Mouse (Mus musculus) midbrain, embryonic 11.5 days (tissue): ENCODE measurements at regions not wholly inside any gene's neighbourhood (a gene's known extent, or its start where the extent isn't known, plus 50 kb on each side); places are given as distances from the start of the nearest gene placed in this dataset.

ENCODE experiments used
- ATAC-seq: fragments of 200-750 bp; cut with Nextera tagmentation; 2 replicates; pipeline ENCODE4 v1.8.0; 2017; ENCODE audit warnings: moderate TSS enrichment, moderate library complexity; ENCODE audit not compliant: low FRiP score
- DNase-seq: peaks from one replicate; pipeline ENCODE4 v3.0.0; 2015; ENCODE audit warnings: low spot score; ENCODE audit errors: missing footprints
- H3K27ac ChIP-seq: fragments of 300-500 bp; sonication (generic); 2 replicates; pipeline ENCODE4 v1.5.1; 2014; ENCODE audit warnings: low read depth, low read length
- H3K27me3 ChIP-seq: fragments of 300-500 bp; sonication (generic); 2 replicates; pipeline ENCODE4 v1.6.1; 2014; ENCODE audit warnings: mild to moderate bottlenecking, low read length, moderate library complexity, mixed read lengths; ENCODE audit not compliant: control insufficient read depth, insufficient read depth
- H3K36me3 ChIP-seq: fragments of 300-500 bp; sonication (generic); 2 replicates; pipeline ENCODE4 v1.6.1; 2014; ENCODE audit warnings: mild to moderate bottlenecking, low read length, moderate library complexity, mixed read lengths; ENCODE audit not compliant: control insufficient read depth, insufficient read depth
- H3K4me1 ChIP-seq: fragments of 300-500 bp; sonication (generic); 2 replicates; pipeline ENCODE4 v1.6.1; 2014; ENCODE audit warnings: low read length; ENCODE audit not compliant: control insufficient read depth, insufficient read depth
- H3K4me2 ChIP-seq: fragments of 300-500 bp; sonication (generic); 2 replicates; pipeline ENCODE4 v1.6.1; 2014; ENCODE audit warnings: mild to moderate bottlenecking, moderate library complexity
- H3K4me3 ChIP-seq: fragments of 300-500 bp; sonication (generic); 2 replicates; pipeline ENCODE4 v1.5.1; 2014; ENCODE audit warnings: low read depth, low read length
- H3K9ac ChIP-seq: fragments of 300-500 bp; sonication (generic); 2 replicates; pipeline ENCODE4 v1.6.1; 2014; ENCODE audit warnings: low read length
- H3K9me3 ChIP-seq: fragments of 300-500 bp; sonication (generic); 2 replicates; pipeline ENCODE4 v1.6.1; 2016; ENCODE audit warnings: low read length; ENCODE audit not compliant: control insufficient read depth
- WGBS: fragments of 180-500 bp; shearing (Covaris S2); extraction: QIAGEN DNeasy Blood & Tissue Kit; methylation state at CpG from one replicate; pipeline ENCODE4 v1.1.7; 2014; 5-methylcytosine and 5-hydroxymethylcytosine counted together

DNA sequence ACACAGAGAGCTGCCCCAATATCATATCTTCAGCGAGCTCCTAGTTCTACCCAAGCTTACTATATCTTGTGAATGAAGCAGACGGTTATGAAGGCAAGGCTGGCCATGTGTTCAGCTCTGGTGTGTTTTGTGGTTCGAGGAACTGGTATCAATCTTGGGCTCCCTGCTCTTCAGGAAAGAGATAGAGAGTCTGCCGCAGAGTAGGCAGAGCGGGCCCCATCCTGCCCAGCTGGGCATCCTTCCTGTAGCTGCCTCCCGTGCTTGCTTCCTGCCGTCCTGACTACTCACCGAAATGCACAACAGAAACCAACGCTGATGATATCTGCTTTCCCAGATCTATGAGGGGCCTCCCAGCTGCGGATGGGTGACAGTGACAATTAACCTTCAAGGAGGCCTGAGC is 60.3 kb downstream of the Snrpe start:
- no peaks in the 10 kb centered on the region for H3K4me1 ChIP-seq
- H3K4me2 ChIP-seq: no peak overlapping the region
- H3K27ac ChIP-seq: no peak overlapping the region
- H3K27me3 ChIP-seq: no peaks in the 10 kb centered on the region
- WGBS: 88% methylated on average over 10 of the region's 10 CpGs
- no peak overlapping the region for H3K4me3 ChIP-seq
- DNase-seq: no peak
- ATAC-seq: no peak
- no peak overlapping the region for H3K9ac ChIP-seq
- H3K36me3 ChIP-seq: no peaks in the 10 kb centered on the region
- H3K9me3 ChIP-seq: no peaks in the 10 kb centered on the region; the same call in 1 of the 2 replicates

DNA sequence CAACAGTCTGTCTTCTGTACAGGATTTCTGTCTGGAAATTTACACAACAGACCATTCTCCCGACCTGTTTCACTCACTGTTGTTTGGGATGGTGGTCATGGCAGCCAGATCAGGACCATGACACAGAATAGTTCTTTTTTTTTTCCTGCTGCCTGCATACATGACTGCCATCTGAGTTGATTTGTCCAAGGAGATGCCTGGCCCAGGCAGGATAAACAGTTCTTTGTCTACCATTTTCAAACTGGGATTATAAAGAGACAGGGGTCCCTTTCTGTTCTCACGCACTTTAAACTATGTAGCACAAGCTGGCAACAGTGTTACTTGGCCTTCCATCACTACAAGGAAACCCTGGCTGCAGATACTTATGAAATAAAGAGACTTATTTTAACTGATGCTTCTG is 61.1 kb downstream of the Snrpe start:
- no peak for DNase-seq
- no peak overlapping the region for H3K4me3 ChIP-seq
- no peaks in the 10 kb centered on the region; the same call in 1 of the 2 replicates for H3K9me3 ChIP-seq
- no peaks in the 10 kb centered on the region for H3K4me1 ChIP-seq
- no peak for ATAC-seq
- no peak overlapping the region for H3K9ac ChIP-seq
- H3K27ac ChIP-seq: no peak overlapping the region
- H3K27me3 ChIP-seq: no peaks in the 10 kb centered on the region
- WGBS: 63% methylated on average over 2 of the region's 2 CpGs
- no peaks in the 10 kb centered on the region for H3K36me3 ChIP-seq
- no peak overlapping the region for H3K4me2 ChIP-seq

DNA sequence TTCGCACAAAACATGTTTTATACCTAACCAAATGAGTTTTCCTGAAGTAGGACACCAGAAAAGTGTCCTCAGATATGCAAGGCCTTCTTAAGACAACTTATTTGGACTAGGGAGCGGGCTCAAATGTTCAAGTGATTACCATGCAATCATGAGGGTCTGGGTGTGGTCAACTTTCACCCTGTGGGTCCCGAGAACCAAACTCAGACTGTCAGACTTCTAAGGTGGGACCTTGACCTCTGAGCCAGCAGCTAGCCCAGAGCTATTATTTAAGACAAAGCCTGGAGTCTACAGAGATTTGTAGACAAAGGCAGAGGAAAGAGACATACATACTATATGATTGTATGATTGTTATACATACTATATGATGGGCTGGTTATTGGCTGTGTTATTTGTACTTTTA is 62.5 kb downstream of the Snrpe start:
- Histone ChIP-seq H3K4me2 (no peak overlapping the region), H3K4me3 (no peak overlapping the region), H3K9me3 (no peaks in the 10 kb centered on the region; the same call in 1 of the 2 replicates), H3K27ac (no peak overlapping the region), H3K36me3 (no peaks in the 10 kb centered on the region), H3K4me1 (no peaks in the 10 kb centered on the region), H3K27me3 (no peaks in the 10 kb centered on the region), H3K9ac (no peak overlapping the region)
- WGBS: 82% methylated on average over 3 of the region's 3 CpGs
- ATAC-seq: no peak
- no peak for DNase-seq

DNA sequence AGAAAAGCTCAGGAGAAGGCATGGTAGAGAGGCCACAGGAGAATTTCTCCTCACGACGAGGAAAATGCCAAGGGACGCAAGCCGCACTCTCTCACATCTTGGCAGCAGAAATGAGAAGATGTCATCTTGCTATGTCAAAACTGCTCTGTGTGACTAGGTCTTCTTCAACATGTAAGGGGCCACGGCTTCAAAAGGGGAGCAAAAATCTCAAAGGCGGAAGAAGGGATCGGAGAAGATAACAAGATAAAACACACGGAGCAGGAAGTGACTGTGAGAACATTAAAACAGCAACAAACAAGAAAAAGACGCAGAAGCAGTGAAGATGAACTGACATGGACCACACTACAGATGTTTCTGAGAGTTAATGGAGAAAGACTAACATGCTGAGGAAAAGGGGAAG is 65.1 kb downstream of the Snrpe start:
- Histone ChIP-seq H3K4me3 (no peak overlapping the region), H3K36me3 (no peaks in the 10 kb centered on the region), H3K4me2 (no peak overlapping the region), H3K4me1 (no peaks in the 10 kb centered on the region), H3K27ac (no peak overlapping the region), H3K27me3 (no peaks in the 10 kb centered on the region), H3K9me3 (no peaks in the 10 kb centered on the region), H3K9ac (no peak overlapping the region)
- ATAC-seq: no peak
- WGBS: 93% methylated on average over 9 of the region's 9 CpGs
- DNase-seq: no peak

DNA sequence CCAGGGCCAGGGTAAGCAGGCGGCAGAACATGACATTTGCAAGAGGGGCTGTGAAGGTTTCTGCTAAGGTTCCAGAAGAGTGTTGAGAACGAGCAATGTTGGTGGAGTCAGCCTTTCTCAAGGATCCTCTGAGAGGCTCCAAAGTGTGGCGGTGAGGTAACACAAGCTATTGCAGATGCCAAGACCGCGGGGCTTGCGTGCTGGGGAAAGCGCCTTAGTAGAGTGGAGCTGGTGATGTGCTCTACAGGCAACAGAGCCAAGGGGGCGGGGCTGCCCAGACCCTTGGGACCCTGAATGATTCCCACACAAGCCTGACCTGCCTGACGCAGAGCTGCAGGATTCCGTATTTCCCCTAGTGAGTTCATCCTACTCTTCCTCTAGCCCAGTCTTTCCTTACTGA is 66.3 kb downstream of the Snrpe start:
- Histone ChIP-seq H3K27ac (no peak overlapping the region), H3K4me1 (no peaks in the 10 kb centered on the region), H3K36me3 (no peaks in the 10 kb centered on the region), H3K4me2 (no peak overlapping the region), H3K9ac (no peak overlapping the region), H3K27me3 (no peaks in the 10 kb centered on the region), H3K9me3 (no peaks in the 10 kb centered on the region), H3K4me3 (no peak overlapping the region)
- ATAC-seq: no peak
- no peak for DNase-seq
- WGBS: 84% methylated on average over 10 of the region's 10 CpGs

DNA sequence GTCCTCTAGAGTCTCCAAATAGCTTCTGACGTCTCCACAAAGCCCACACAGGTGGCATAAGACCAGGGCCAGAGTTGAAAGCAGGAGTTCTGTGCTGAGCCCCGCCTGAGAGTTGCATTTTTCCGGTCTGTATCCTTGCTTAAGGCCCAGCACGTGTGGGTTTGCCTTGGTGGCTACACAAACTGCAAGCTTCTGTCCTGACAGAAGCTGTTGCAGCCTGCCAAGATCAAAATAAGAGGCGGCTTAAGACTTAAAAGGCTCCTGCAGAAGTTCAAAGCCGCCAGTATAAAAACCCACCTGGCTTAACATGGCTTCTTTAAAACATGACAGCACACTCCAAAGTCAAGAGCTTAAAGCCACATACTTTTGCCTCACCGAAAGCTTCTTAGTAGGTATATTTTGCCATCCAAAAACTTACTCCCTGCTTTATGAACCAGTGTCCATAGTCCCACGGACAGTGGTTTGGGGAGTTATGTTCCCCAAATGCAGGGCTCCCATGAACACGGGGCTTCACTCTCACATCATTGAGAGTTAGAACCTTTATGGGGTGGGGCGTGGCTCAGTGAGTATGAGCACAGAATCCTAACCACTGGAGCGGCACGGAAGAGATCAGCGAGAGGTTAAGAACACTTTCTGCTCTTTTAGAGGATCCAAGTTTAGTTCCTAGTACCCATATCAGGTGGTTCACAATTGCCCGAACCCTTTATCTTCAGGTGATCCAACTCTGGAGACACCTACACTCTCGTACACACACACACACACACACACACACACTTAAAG is 67.9 kb downstream of the Snrpe start:
- Histone ChIP-seq H3K27ac (no peak overlapping the region), H3K9ac (no peak overlapping the region), H3K9me3 (no peaks in the 10 kb centered on the region), H3K27me3 (no peaks in the 10 kb centered on the region), H3K4me2 (no peak overlapping the region), H3K4me3 (no peak overlapping the region), H3K4me1 (no peaks in the 10 kb centered on the region), H3K36me3 (no peaks in the 10 kb centered on the region)
- WGBS: 80% methylated on average over 15 of the region's 15 CpGs
- ATAC-seq: no peak
- DNase-seq: no peak

DNA sequence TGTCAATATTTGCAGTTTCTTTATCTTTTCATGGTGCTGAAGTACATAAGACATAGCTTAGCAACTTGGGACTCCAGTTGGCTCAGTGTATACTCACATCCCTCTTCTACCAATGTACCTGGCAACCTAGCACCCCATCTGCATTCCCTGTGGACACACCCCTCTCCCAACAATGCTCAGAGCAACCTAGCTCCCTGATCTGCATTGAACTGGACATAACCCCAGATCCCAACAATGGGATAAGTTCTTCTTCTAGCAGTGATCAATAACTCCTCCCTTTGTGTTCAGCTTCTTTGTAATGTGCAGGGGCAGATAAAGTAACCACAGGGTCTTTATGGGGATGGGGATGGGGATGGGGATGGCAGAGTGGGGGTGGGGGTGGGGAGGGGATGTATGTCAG is 79.4 kb downstream of the Snrpe start:
- Histone ChIP-seq H3K27me3 (no peaks in the 10 kb centered on the region), H3K9ac (no peak overlapping the region), H3K36me3 (no peaks in the 10 kb centered on the region), H3K4me2 (no peak overlapping the region), H3K4me1 (no peaks in the 10 kb centered on the region), H3K27ac (no peak overlapping the region), H3K4me3 (no peak overlapping the region), H3K9me3 (no peaks in the 10 kb centered on the region; the same call in 1 of the 2 replicates)
- ATAC-seq (no peak), DNase-seq (no peak)

DNA sequence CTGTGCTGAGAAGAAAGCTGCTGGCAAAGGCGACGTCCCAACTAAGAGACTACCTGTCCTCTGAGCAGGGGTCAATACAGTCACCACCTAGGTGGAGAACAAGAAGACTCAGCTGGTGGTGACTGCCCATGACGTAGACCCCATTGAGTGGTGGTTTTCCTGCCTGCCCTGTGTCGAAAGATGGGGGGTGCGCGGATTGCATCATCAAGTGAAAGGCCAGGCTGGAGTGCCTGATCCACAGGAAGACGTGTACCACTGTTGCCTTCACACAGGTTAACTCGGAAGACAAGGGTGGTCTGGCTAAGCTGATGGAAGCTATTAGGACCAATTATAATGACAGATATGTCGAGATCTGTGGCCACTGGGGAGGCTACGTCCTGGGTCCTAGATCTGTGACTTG is 80.3 kb downstream of the Snrpe start:
- no peak overlapping the region for H3K4me3 ChIP-seq
- ATAC-seq (no peak), DNase-seq (no peak)
- H3K4me2 ChIP-seq: no peak overlapping the region
- no peaks in the 10 kb centered on the region for H3K4me1 ChIP-seq
- H3K27ac ChIP-seq: no peak overlapping the region
- H3K27me3 ChIP-seq: no peaks in the 10 kb centered on the region
- no peaks in the 10 kb centered on the region for H3K36me3 ChIP-seq
- H3K9me3 ChIP-seq: no peaks in the 10 kb centered on the region; the same call in 1 of the 2 replicates
- H3K9ac ChIP-seq: no peak overlapping the region
- 92% methylated on average over 10 of the region's 10 CpGs for WGBS

DNA sequence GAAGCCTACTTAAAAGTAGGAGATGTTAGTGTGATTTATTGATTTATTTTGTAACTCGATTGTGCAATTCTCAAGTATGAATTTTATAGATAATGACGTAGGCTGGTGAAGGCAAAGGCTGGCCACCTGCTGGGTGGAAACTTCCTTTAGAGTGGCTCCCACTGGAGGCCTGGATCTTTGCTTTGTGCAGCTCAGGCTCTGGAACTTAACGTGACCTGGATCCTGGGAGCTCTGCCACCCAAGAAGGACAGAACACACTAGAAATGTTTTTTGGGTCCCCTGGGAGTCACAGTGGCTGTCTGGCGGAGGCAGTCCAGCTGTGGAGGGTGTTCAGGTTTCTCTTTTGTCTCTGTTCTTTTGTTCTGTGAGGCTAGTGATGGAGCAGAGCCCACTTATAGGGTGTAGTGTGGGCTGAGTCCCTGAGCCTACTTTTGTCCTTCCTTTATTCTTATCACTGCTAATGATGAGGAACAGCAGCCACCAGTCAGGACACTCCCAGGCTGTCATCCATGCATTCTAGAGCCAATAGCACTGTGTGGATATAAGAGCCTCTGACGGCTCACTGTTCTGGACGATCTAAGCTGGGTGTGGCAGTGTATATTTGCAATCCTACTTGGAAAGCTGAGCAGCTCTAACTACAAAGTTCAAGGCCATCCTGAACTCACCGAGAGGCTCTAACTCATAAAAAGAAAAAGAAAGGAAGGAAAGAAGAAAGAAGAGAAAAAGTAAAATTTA is 82.3 kb downstream of the Snrpe start:
- H3K36me3 ChIP-seq: no peaks in the 10 kb centered on the region
- 76% methylated on average over 7 of the region's 7 CpGs for WGBS
- DNase-seq (no peak), ATAC-seq (no peak)
- H3K4me1 ChIP-seq: no peaks in the 10 kb centered on the region
- H3K4me2 ChIP-seq: no peak overlapping the region
- H3K9me3 ChIP-seq: no peaks in the 10 kb centered on the region; the same call in 1 of the 2 replicates
- H3K9ac ChIP-seq: no peak overlapping the region
- H3K27me3 ChIP-seq: no peaks in the 10 kb centered on the region
- no peak overlapping the region for H3K4me3 ChIP-seq
- H3K27ac ChIP-seq: no peak overlapping the region
